Mouse (Mus musculus) limb, embryonic 11.5 days (tissue): ENCODE data around the gene Dusp11. TPM values are rescaled to one million over a fixed set of nuclear protein-coding genes. Genes with fewer than 3 reads are reported as not detected.
"Not testable (repeated sequence)": the region's sequence is repeated elsewhere in the genome, so short reads cannot be mapped to it uniquely, and the experiment has no call there.

Experiments used
- ATAC-seq: fragments of 200-750 bp; cut with Nextera tagmentation; 2 replicates; pipeline ENCODE4 v1.8.0; 2017; ENCODE audit warnings: low read depth; ENCODE audit not compliant: insufficient number of reproducible peaks, low FRiP score, low TSS enrichment
- DNase-seq: peaks from one replicate; pipeline ENCODE4 v3.0.0-alpha.2; 2015; ENCODE audit warnings: low spot score
- H3K27ac ChIP-seq: fragments of 300-500 bp; sonication (generic); replicated peaks from 2 replicates; pipeline ENCODE4 v1.5.1; 2014; ENCODE audit warnings: low read depth, mild to moderate bottlenecking, low read length
- H3K27me3 ChIP-seq: fragments of 300-500 bp; sonication (generic); 2 replicates; pipeline ENCODE4 v1.6.1; 2014; ENCODE audit warnings: mild to moderate bottlenecking, low read length, mixed read lengths; ENCODE audit not compliant: control insufficient read depth, insufficient read depth
- H3K36me3 ChIP-seq: fragments of 300-500 bp; sonication (generic); 2 replicates; pipeline ENCODE4 v1.6.1; 2014; ENCODE audit warnings: mild to moderate bottlenecking, low read length, moderate library complexity, mixed read lengths; ENCODE audit not compliant: control insufficient read depth, insufficient read depth
- H3K4me1 ChIP-seq: fragments of 300-500 bp; sonication (generic); 2 replicates; pipeline ENCODE4 v1.6.1; 2014; ENCODE audit warnings: low read length, mixed read lengths; ENCODE audit not compliant: control insufficient read depth, insufficient read depth
- H3K4me2 ChIP-seq: fragments of 300-500 bp; sonication (generic); 2 replicates; pipeline ENCODE4 v1.6.1; 2014; ENCODE audit warnings: low read depth, mild to moderate bottlenecking, moderate library complexity; ENCODE audit not compliant: severe bottlenecking
- H3K4me3 ChIP-seq: fragments of 300-500 bp; sonication (generic); 2 replicates; pipeline ENCODE4 v1.5.1; 2014; ENCODE audit warnings: low read depth, low read length
- H3K9ac ChIP-seq: fragments of 300-500 bp; sonication (generic); 2 replicates; pipeline ENCODE4 v1.6.1; 2014; ENCODE audit warnings: mild to moderate bottlenecking, low read length
- H3K9me3 ChIP-seq: fragments of 300-500 bp; sonication (generic); 2 replicates; pipeline ENCODE4 v1.6.1; 2016; ENCODE audit warnings: low read length; ENCODE audit not compliant: control insufficient read depth
- WGBS: fragments of 180-500 bp; shearing (Covaris S2); extraction: QIAGEN DNeasy Blood & Tissue Kit; methylation state at CpG from one replicate; pipeline ENCODE4 v1.1.7; 2014; 5-methylcytosine and 5-hydroxymethylcytosine counted together
- polyA plus RNA-seq: library from polyadenylated mRNA; unstranded; fragments of >200 nt; fragmentation: Nextera tagmentation; extraction: Ambion mirVana; gene quantifications from 2 replicates; pipeline ENCODE4 v1.2.1, GENCODE M21; 2014

The Dusp11 gene
- polyA plus RNA-seq, 1 experiment from 2014 or later, result 44.7 TPM

DNA sequence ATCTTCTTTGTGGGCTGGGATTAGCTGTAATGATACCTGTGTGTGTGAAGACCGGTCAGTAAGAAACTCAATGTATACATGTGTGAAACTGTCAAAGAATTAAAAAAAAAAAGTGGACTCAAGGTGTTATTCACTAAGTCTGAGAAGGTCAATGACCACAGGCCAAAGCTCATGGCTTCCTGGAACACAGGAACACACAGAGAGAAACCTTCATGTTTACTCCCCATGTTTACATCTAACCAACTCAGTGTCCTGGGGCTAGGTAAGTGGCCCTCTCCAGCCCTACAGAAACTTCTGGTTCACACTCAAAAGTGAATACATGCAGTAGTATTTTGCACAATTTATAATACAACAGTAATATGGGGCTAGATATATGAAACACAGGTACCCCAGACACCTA is 51.8 kb downstream of the Dusp11 start:
- Histone ChIP-seq H3K4me2 (no peak overlapping the region), H3K4me3 (no peak overlapping the region), H3K9me3 (no peaks in the 10 kb centered on the region), H3K27me3 (no peaks in the 10 kb centered on the region), H3K4me1 (no peaks in the 10 kb centered on the region), H3K9ac (no peak overlapping the region), H3K27ac (no peak overlapping the region), H3K36me3 (no peaks in the 10 kb centered on the region)
- WGBS, result 88% methylated on average over 1 of the region's 1 CpGs
- no peak for DNase-seq
- ATAC-seq, result no peak

DNA sequence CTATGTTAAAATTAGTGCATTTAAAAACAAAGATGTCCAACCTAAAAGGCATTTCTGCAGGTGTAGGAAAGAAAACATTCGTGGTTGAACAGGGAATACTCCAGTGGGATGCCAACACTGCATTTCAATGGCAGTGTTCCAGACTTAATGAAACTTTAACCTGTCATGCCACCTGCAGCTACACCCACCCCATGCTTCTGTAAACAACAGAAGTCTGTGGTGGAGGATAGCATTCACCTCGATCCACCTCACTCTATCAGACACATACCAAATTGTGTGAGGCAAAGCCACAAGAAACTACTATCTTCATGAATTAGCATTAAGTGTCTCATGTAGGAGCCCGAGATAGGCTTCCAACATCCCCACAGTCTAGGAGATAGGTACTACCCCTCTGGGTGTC is 53.1 kb downstream of the Dusp11 start:
- H3K4me2 ChIP-seq, result no peak overlapping the region
- H3K27ac ChIP-seq, result no peak overlapping the region
- H3K4me1 ChIP-seq, result no peaks in the 10 kb centered on the region
- DNase-seq (no peak), ATAC-seq (no peak)
- H3K36me3 ChIP-seq, result no peaks in the 10 kb centered on the region
- no peak overlapping the region for H3K4me3 ChIP-seq
- 78% methylated on average over 3 of the region's 3 CpGs for WGBS
- no peak overlapping the region for H3K9ac ChIP-seq
- H3K9me3 ChIP-seq, result no peaks in the 10 kb centered on the region
- no peaks in the 10 kb centered on the region for H3K27me3 ChIP-seq

GRCm38 (mm10) chr6:85906911-85907351 is 54.5 kb downstream of the Dusp11 start:
- not testable (repeated sequence) for DNase-seq, H3K4me3 ChIP-seq, H3K27ac ChIP-seq, H3K4me1 ChIP-seq, H3K36me3 ChIP-seq, H3K4me2 ChIP-seq, H3K9me3 ChIP-seq, H3K27me3 ChIP-seq, ATAC-seq, H3K9ac ChIP-seq
- WGBS, result 70% methylated on average over 2 of the region's 2 CpGs

DNA sequence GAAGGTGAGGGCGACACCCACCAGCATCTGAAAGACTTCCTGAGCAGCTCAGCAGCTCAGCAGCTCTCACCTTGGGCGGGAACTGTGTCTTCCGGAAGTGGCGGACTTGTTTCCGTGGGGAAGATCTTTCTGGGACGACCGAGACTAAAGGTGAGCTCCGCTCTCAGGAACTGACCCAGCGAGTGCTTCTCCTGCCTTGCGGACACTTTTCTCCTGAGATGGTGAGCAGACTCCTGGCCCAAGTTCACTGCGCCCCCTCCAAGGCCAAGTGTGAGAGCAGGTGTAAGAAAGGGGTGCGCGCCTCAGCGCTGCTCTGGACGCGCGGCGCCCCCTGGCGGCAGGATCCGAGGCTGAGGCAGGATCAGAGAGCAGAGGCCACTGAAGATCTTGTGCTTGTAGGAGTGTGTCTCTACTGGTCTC is 56.8 kb downstream of the Dusp11 start, which contains the start of gene Nat8f4:
Gene Nat8f4 (minus strand): TSS at position 243 of the 420 bp plus-strand sequence.
- H3K36me3 ChIP-seq, ATAC-seq, H3K9ac ChIP-seq, H3K4me2 ChIP-seq, H3K27ac ChIP-seq, H3K9me3 ChIP-seq, H3K4me3 ChIP-seq, H3K27me3 ChIP-seq, H3K4me1 ChIP-seq: not testable (repeated sequence)
- peak; percentile 58 for DNase-seq
- 19% methylated on average over 20 of the region's 20 CpGs for WGBS

- H3K4me2 ChIP-seq, result no peak overlapping the region
- no peak overlapping the region for H3K27ac ChIP-seq
- H3K4me3 ChIP-seq, result no peak overlapping the region
- no peak for DNase-seq
- H3K27me3 ChIP-seq, result no peaks in the 10 kb centered on the region
- no peaks in the 10 kb centered on the region for H3K36me3 ChIP-seq
- no peak overlapping the region for H3K9ac ChIP-seq
- WGBS, result 86% methylated on average over 2 of the region's 2 CpGs
- ATAC-seq, result no peak
- H3K4me1 ChIP-seq, result no peaks in the 10 kb centered on the region
- H3K9me3 ChIP-seq, result no peaks in the 10 kb centered on the region
Measured at GRCm38 (mm10) chr6:85902303-85902702, 59.2 kb downstream of the Dusp11 start.

GRCm38 (mm10) chr6:85898596-85899475 is 62.6 kb downstream of the Dusp11 start:
- not testable (repeated sequence) for H3K9ac ChIP-seq, ATAC-seq, H3K27ac ChIP-seq, H3K9me3 ChIP-seq, H3K27me3 ChIP-seq, H3K4me1 ChIP-seq, H3K4me2 ChIP-seq, DNase-seq, H3K4me3 ChIP-seq, H3K36me3 ChIP-seq
- whole genome bisulfite sequencing, result 72% methylated on average over 7 of the region's 8 CpGs

GRCm38 (mm10) chr6:85895061-85895648 is 66.3 kb downstream of the Dusp11 start:
- WGBS, result 76% methylated on average over 25 of the region's 25 CpGs
- not testable (repeated sequence) for H3K27ac ChIP-seq, H3K27me3 ChIP-seq, H3K4me1 ChIP-seq, H3K36me3 ChIP-seq, H3K4me2 ChIP-seq, H3K9me3 ChIP-seq, ATAC-seq, H3K4me3 ChIP-seq, H3K9ac ChIP-seq
- DNase-seq, result peak; percentile 23
